Mouse (Mus musculus) lung, adult 2 months (tissue): Measurements from ENCODE around the gene Yipf7. TPM values are rescaled to one million over a fixed set of nuclear protein-coding genes. Genes with fewer than 3 reads are reported as not detected.

ENCODE experiments used
- DNase-seq: peaks from one replicate; pipeline ENCODE4 v3.0.0; 2022
- H3K4me1 ChIP-seq: fragments of 200-500 bp; 2 replicates; pipeline ENCODE4 v1.6.1; 2011; ENCODE audit warnings: low read length; ENCODE audit not compliant: control insufficient read depth, insufficient read depth
- H3K4me3 ChIP-seq: fragments of 200-500 bp; replicated peaks from 2 replicates; pipeline ENCODE3; 2011; ENCODE audit warnings: low read depth, mild to moderate bottlenecking, control low read depth, low read length; ENCODE audit errors: extremely low read depth
- CTCF ChIP-seq: fragments of 200-500 bp; IDR thresholded peaks from 2 replicates; pipeline ENCODE4 v1.5.1; 2011; ENCODE audit warnings: mild to moderate bottlenecking, low read length, control low read depth; ENCODE audit not compliant: insufficient read depth
- POLR2A ChIP-seq: fragments of 200-500 bp; IDR thresholded peaks from 2 replicates; pipeline ENCODE4 v1.6.1; 2011; ENCODE audit warnings: low read depth, mild to moderate bottlenecking, control low read depth, low read length, borderline replicate concordance; ENCODE audit errors: extremely low read depth
- WGBS: fragments of 180-500 bp; shearing (Covaris S2); methylation state at CpG from one replicate; pipeline ENCODE4 v1.1.7; 2018; 5-methylcytosine and 5-hydroxymethylcytosine counted together
- polyA plus RNA-seq: library from polyadenylated mRNA; depleted of rRNA; stranded (reverse); fragments of >200 nt; gene quantifications from 2 replicates; pipeline ENCODE4 v1.2.3, GENCODE M21; 2012; rRNA removed

Yipf7 gene
- 1.1 and 4.3 TPM in 2 replicates for polyA plus RNA-seq

DNA sequence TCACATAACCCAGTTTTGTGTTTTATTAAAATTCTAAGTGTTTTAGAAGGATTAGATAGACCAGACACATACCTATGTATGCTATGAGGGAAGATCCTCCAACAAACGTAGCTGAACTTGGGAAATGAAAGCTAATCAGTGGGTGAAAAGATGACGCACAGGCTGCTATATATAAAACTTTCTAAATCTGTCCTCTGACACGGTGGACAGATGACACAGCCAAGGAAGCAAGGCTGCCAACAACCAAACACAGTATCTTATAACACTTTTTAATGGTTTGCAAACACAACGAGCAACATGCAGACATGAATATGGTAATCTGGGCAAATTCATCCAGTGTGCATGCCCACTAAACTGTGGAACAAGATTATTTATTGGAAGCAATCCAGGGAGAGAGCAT, at the start of gene Yipf7:
Gene Yipf7 (minus strand): TSS at position 160 of the 400 bp plus-strand sequence.
- DNase-seq: no peak
- 55% methylated on average over 4 of the region's 4 CpGs for WGBS
- no peaks in the 10 kb centered on the region for H3K4me1 ChIP-seq
- H3K4me3 ChIP-seq: no peak within 1 kb of the TSS
- TF ChIP-seq CTCF: no peak
- TF ChIP-seq POLR2A: no peak

DNA sequence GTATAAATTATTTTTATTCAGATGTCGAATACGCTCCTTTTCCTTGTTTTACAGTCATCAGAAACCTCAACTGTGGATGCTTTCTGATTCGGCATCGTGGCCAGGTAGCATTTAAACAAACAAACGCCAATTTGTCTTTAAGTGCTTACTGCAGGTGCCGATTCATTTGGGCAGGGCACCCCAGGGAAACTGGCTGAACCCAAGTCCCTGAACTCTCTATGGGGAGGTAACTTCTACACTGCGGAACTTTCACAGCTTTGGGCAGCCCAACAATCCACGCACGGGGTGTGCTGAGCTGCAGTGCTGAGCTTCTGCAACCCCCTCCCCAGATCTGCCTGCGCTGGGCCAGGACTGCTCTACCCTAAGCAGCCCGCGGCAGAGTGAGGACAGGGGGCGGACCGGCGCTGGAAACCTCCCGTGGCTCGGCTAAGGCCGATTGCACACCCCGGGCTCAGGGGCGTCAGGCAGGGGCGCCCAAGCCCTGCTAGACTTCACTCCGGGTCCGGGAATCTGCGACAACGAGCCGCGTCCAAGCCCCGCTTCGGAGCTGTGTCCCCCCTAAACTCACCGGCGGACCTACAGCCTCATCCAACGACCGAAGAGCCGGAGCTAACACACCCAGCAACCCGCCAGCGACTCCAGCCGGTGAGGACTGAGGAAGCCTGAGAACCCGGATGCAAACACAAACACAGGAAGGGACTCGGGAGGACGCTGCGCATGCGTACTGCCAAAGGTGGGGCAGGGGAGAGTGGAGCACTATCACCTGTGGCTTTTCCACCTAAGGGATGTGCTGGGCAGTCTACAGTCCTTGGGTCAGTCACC, 49.4 kb upstream of the Yipf7 start, which contains the start of gene Gnpda2:
Gene Gnpda2 (minus strand): TSS at position 701 of the 822 bp plus-strand sequence.
- WGBS: 2% methylated on average over 42 of the region's 42 CpGs
- TF ChIP-seq POLR2A: peak; percentile 88
- 0 out of 2 replicates have a peak, but pooled peaks have one; percentile 0 for TF ChIP-seq CTCF
- Histone ChIP-seq H3K4me3 (peak within 1 kb of the TSS; percentile 88), H3K4me1 (peaks cover 2% of the 10 kb centered on the region)
- peak; percentile 78 for DNase-seq

GRCm38 (mm10) chr5:69557404-69557935, 15.0 kb upstream of the Yipf7 start:
- Histone ChIP-seq H3K4me3 (peak overlapping the region; percentile 69), H3K4me1 (no peaks in the 10 kb centered on the region)
- DNase-seq: no peak
- TF ChIP-seq CTCF (no peak), POLR2A (no peak)
- WGBS: 8% methylated on average over 16 of the region's 16 CpGs

DNA sequence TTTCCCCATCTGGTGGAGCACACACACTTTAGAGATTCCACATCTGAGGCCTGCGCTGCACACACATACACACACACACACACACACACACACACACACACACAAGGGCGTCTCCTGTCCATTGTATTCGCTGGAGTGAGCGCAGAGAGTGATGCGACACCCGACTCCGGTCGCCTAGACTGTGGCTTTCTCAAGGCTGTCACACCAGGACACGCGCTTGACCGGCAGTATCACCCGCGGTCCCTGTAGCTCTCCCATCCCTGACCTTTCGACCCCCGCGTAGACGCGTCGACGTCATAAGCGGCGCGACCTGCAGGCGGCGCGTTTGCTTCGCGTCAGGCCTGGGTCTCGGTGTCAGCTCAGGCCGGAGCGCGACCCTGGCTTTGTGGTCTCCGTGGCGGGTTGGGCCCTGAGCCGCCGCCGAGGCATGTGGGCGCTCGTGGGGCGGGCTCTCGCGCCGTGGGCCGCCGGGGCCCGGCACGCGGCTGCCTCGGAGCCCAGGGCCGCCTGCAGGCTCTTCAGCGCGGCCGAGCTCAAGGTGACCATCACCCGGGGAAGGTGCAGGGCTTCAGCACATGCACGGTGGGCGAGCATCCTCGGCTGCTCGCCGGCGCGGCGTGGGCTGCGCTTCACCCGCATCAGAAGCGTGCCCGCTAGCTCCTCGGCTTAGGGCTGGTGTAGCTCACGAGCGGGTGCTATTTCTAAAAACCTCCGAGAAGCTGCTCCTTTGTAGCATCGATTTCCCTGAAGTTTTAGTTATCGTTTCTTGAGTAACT, 14.4 kb upstream of the Yipf7 start, which contains the start of gene Guf1:
Gene Guf1 (plus strand): TSS at position 296 of the 776 bp plus-strand sequence.
- Histone ChIP-seq H3K4me3 (peak within 1 kb of the TSS; percentile 69), H3K4me1 (no peaks in the 10 kb centered on the region)
- DNase-seq: peak; percentile 95
- under 1% methylated on average over 72 of the region's 72 CpGs for WGBS
- TF ChIP-seq POLR2A: peak; percentile 74; the same call in 1 of the 2 replicates
- TF ChIP-seq CTCF: no peak

GRCm38 (mm10) chr5:69541680-69542079, 768 bp downstream of the Yipf7 start:
- no peak for DNase-seq
- WGBS: 62% methylated on average over 1 of the region's 1 CpGs
- TF ChIP-seq CTCF (no peak), POLR2A (no peak)
- H3K4me3 ChIP-seq: no peak overlapping the region
- H3K4me1 ChIP-seq: no peaks in the 10 kb centered on the region

- TF ChIP-seq POLR2A (no peak), CTCF (no peak)
- Histone ChIP-seq H3K4me1 (no peaks in the 10 kb centered on the region), H3K4me3 (no peak overlapping the region)
- DNase-seq: no peak
Observed at GRCm38 (mm10) chr5:69523944-69524343, 18.5 kb downstream of the Yipf7 start.

DNA sequence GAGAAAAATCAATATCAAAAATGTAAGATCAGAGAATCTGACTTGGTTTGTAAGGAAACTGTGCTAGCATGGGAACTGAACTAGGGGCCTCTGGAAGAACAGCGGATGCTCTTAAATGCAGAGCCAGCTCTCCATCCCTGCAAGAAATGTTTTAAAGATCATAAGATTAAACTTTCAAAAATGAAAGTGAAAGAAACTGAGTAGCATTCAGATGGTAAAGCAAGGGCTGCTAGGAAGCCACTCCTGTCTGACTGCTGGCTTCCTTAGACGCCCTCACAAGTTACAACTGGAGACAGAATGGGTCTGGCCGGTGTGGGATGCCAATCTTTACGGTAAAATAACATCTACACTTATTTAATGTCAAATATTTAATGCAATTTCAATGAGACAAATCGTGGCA, 20.4 kb downstream of the Yipf7 start:
- TF ChIP-seq CTCF: no peak
- TF ChIP-seq POLR2A: no peak
- Histone ChIP-seq H3K4me3 (peak overlapping the region; percentile 23), H3K4me1 (no peaks in the 10 kb centered on the region)
- 45% methylated on average over 5 of the region's 5 CpGs for WGBS
- DNase-seq: no peak

DNA sequence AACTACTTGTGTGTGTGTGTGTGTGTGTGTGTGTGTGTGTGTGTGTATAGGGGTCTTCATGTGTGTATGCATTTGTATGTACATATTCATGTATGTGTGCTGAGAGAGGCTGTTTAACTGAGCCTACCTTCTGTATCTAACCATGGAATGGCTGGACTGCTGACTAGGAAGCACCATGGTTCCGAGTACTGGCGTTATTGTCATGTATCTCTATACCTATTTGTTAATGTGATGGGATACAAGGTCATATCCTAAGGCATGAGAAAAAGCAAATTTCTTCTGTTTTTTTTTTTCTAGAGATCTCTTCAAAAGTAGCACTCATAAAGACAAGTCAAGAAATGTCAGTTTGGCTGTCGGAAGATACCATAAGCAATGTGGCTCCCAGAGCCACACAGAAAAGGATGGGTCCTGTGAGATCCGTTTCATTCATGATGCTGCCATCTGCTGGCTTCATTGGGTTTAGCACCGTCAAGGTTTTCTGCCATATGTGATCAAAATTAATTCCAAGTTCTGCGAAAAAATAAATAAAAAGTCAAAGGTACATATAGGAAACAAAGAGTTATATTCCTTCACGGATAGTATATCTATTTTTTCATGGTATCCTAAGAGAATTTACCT, 21.7 kb downstream of the Yipf7 start:
- Histone ChIP-seq H3K4me3 (no peak overlapping the region), H3K4me1 (no peaks in the 10 kb centered on the region)
- TF ChIP-seq POLR2A (no peak), CTCF (peak; percentile 25; the same call in 1 of the 2 replicates)
- WGBS: 34% methylated on average over 7 of the region's 7 CpGs
- DNase-seq: peak; percentile 24

DNA sequence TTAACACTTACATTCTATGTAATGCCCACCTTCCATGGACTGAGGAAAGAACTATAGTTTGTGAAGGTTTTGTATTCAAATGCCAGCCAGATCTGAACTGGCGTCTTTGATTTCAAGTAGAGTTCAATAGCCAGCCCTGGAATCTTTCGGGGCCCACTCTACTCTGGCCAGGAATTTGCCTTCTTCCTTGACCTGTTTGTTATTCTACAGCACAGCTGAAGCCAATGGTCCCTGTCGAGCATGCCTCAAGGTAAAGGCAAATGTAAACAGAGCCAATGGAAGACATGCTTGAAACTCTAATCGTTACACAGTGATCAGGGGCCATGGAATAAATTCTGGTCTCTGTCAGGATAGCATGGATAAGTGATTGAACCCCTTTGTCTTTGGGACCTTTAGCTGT, 30.2 kb downstream of the Yipf7 start:
- H3K4me3 ChIP-seq: no peak overlapping the region
- H3K4me1 ChIP-seq: no peaks in the 10 kb centered on the region
- WGBS: 38% methylated on average over 4 of the region's 4 CpGs
- no peak for TF ChIP-seq CTCF
- TF ChIP-seq POLR2A: no peak
- DNase-seq: no peak
